Mouse (Mus musculus): ENCODE data around the gene Ssh2. TPM values are rescaled to one million over a fixed set of nuclear protein-coding genes. Genes with fewer than 3 reads are reported as not detected.

Gene Ssh2
- polyA plus RNA-seq, 1 experiment from 2014 or later: 10.2 TPM

DNA sequence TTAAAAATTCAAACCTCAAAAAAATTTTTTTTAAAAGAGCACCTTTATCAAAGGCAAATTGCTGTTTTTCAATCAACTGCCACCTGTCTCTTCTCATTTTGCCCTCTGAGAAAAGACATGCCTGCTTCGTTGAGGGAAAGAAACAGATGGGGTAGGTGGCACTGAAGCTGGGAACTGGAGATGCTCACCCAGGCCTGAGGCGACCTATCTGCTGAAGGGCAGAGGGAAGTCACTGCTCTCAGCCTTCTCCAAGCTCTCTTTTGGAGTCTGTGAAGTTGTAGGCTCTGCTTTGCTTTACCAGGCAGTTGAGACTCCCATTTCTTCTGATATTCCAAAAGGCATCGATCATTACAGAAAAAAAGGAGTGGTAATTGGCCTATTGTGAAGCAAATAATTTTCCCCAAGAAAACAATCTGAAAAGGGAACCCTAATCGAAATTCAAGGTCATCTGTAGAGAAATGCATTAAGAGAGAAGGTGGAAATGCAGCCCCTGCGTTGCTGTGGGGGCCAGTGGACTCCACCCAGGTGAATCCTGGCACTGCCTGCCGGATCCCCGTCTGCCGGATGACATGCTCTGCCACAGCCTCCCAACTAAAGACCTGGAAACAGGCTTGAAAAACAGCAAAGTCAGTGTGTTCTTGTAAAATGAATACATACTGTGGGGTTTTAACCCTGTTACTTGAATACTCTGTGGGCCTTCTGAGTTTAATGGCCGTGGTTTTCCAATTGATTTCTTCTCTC, 239.9 kb downstream of the Ssh2 start:
- Histone ChIP-seq H3K27ac (ENCODE audit: low read depth, low read length) (no peak overlapping the region), H3K9ac (ENCODE audit: low read depth, low read length) (no peak overlapping the region), H3K4me1 (ENCODE audit: control insufficient read depth, insufficient read depth, low read length) (no peaks in the 10 kb centered on the region), H3K36me3 (ENCODE audit: control insufficient read depth, insufficient read depth, low read length) (peaks cover 16% of the 10 kb centered on the region; the same call in 1 of the 2 replicates), H3K4me3 (ENCODE audit: low read length) (no peak overlapping the region), H3K27me3 (ENCODE audit: control insufficient read depth, insufficient read depth, low read length) (no peaks in the 10 kb centered on the region), H3K4me2 (replicated peaks; ENCODE audit: low read depth, low read length) (no peak overlapping the region), H3K9me3 (ENCODE audit: control insufficient read depth, low read length) (no peaks in the 10 kb centered on the region)
- WGBS: 85% methylated on average over 9 of the region's 9 CpGs
- ATAC-seq (ENCODE audit: low FRiP score, low TSS enrichment): no peak

DNA sequence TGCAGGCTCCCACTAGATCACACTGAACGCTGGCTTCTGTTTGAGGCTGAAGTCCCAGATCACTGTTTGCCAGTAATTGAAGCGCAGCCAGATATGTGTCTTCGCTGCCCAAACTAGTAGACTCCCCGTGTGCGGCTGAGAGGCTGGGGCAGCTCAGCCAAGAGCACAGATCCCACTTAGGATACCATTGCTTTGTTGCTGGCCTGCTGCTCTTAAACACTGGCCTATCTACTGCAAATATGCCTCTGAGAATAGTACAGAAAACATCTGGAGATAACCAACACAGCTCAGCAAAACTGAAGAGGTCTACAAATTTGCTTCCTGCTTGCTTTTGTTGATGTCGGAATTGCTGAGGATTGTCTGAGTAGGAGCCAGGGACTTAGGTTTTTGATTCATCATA, 240.8 kb downstream of the Ssh2 start:
- Histone ChIP-seq H3K9ac (ENCODE audit: low read depth, low read length) (no peak overlapping the region), H3K4me3 (ENCODE audit: low read length) (no peak overlapping the region), H3K4me2 (replicated peaks; ENCODE audit: low read depth, low read length) (no peak overlapping the region), H3K9me3 (ENCODE audit: control insufficient read depth, low read length) (no peaks in the 10 kb centered on the region), H3K27me3 (ENCODE audit: control insufficient read depth, insufficient read depth, low read length) (peaks cover 5% of the 10 kb centered on the region; the same call in 1 of the 2 replicates), H3K27ac (ENCODE audit: low read depth, low read length) (no peak overlapping the region), H3K4me1 (ENCODE audit: control insufficient read depth, insufficient read depth, low read length) (peaks cover 2% of the 10 kb centered on the region; the same call in 1 of the 2 replicates), H3K36me3 (ENCODE audit: control insufficient read depth, insufficient read depth, low read length) (peaks cover 13% of the 10 kb centered on the region; the same call in 1 of the 2 replicates)
- no peak for ATAC-seq (ENCODE audit: low FRiP score, low TSS enrichment)
- WGBS: 79% methylated on average over 6 of the region's 6 CpGs

DNA sequence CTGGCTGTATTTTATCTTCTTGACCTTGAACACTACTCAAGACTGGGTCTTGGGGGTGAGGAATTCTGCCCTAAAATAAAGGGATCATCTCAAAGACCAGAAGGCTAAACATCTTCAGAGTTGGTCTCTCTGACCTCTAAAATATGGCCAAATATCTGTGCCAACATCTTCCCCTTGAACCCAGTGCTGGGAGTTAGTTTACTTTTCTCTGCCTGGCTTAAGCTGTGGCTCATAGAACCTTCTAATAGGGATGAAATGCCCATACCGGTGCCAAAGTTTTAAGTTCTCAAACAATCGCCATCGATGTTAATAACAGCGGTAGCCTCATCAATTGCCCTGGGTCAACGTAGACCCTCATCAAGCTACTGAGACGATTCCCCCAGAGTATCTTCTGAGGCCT, 245.8 kb downstream of the Ssh2 start:
- H3K36me3 ChIP-seq (ENCODE audit: control insufficient read depth, insufficient read depth, low read length): no peaks in the 10 kb centered on the region
- H3K27ac ChIP-seq (ENCODE audit: low read depth, low read length): no peak overlapping the region
- peaks cover 35% of the 10 kb centered on the region for H3K27me3 ChIP-seq (ENCODE audit: control insufficient read depth, insufficient read depth, low read length)
- WGBS: 6% methylated on average over 6 of the region's 6 CpGs
- H3K9me3 ChIP-seq (ENCODE audit: control insufficient read depth, low read length): no peaks in the 10 kb centered on the region
- peak overlapping the region; percentile 46 for H3K4me3 ChIP-seq (ENCODE audit: low read length)
- peaks cover 11% of the 10 kb centered on the region; the same call in 1 of the 2 replicates for H3K4me1 ChIP-seq (ENCODE audit: control insufficient read depth, insufficient read depth, low read length)
- H3K9ac ChIP-seq (ENCODE audit: low read depth, low read length): peak overlapping the region; percentile 54
- ATAC-seq (ENCODE audit: low FRiP score, low TSS enrichment): no peak
- peak overlapping the region; percentile 96 for H3K4me2 ChIP-seq (replicated peaks; ENCODE audit: low read depth, low read length)

DNA sequence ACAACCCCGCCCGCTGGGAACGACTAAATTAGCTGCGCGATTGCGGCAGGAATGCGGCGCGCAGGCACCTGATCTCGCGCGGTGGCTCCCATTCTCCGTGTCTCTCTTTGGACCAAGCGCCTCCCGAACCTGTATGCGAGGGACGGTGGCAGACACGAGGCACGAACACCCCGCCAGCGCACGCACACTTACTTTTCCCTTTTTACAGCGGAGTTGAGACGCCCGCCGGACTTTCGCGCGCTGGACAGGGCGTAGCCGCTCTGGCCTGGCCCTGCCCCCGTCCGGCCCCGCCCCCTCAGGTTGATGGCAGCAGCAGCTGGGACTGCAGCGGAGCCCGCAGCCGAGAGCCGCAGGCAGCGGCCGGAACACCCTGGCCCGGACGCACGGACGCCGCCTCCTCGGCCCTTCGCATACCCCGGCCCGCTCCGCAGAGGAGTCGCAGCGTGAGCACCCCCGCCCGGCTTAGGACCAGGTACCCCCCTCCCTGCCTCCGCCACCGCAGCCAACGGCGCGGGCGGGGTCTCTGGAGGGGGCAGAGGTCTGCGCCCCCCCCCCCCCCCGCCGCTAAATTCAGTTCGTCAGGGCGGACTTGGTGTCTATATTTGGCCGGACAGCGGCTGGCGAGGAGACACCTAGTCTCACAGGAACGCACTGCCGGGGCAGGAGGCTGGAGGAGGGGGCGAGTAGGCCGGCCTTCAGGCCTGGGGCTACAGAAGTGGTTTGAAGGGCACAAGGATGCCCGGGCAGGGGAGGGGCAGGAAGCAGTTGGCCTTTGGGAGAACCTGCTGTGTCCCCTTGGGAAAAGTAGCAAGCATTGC, 246.4 kb downstream of the Ssh2 start, which contains the start of gene Coro6:
Coro6 (plus strand) TSS at position 129 of the 818 bp plus-strand sequence.
- peak; percentile 88 for ATAC-seq (ENCODE audit: low FRiP score, low TSS enrichment)
- no peaks in the 10 kb centered on the region for H3K36me3 ChIP-seq (ENCODE audit: control insufficient read depth, insufficient read depth, low read length)
- peaks cover 13% of the 10 kb centered on the region for H3K4me1 ChIP-seq (ENCODE audit: control insufficient read depth, insufficient read depth, low read length)
- peak within 1 kb of the TSS; percentile 46 for H3K4me3 ChIP-seq (ENCODE audit: low read length)
- H3K27ac ChIP-seq (ENCODE audit: low read depth, low read length): no peak within 1 kb of the TSS
- no peaks in the 10 kb centered on the region for H3K9me3 ChIP-seq (ENCODE audit: control insufficient read depth, low read length)
- WGBS: under 1% methylated on average over 59 of the region's 73 CpGs
- H3K4me2 ChIP-seq (replicated peaks; ENCODE audit: low read depth, low read length): peak within 1 kb of the TSS; percentile 96
- peak within 1 kb of the TSS; percentile 54 for H3K9ac ChIP-seq (ENCODE audit: low read depth, low read length)
- peaks cover 42% of the 10 kb centered on the region for H3K27me3 ChIP-seq (ENCODE audit: control insufficient read depth, insufficient read depth, low read length)

DNA sequence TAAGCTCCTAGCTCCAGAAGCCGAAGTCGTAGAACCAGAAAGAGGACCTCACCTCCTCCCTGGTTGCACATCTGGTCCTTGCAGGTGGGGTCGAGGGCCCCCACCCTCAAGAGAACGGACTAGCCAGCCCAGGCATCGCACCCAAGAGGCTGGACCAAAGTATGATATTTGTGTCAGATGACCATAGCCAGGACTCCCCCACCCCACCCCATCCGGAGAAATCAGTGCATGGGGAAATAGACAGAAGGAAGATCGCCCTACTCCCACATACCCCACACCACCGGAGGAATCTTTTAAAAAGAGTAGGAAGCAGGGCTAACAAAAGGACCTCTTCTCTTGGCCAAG, 247.0 kb downstream of the Ssh2 start:
- Histone ChIP-seq H3K4me2 (replicated peaks; ENCODE audit: low read depth, low read length) (peak overlapping the region; percentile 96), H3K9me3 (ENCODE audit: control insufficient read depth, low read length) (no peaks in the 10 kb centered on the region), H3K9ac (ENCODE audit: low read depth, low read length) (no peak overlapping the region), H3K4me3 (ENCODE audit: low read length) (peak overlapping the region; percentile 46; the same call in 1 of the 2 replicates), H3K27ac (ENCODE audit: low read depth, low read length) (no peak overlapping the region), H3K36me3 (ENCODE audit: control insufficient read depth, insufficient read depth, low read length) (no peaks in the 10 kb centered on the region), H3K4me1 (ENCODE audit: control insufficient read depth, insufficient read depth, low read length) (peaks cover 17% of the 10 kb centered on the region), H3K27me3 (ENCODE audit: control insufficient read depth, insufficient read depth, low read length) (peaks cover 48% of the 10 kb centered on the region)
- 36% methylated on average over 8 of the region's 8 CpGs for WGBS
- no peak for ATAC-seq (ENCODE audit: low FRiP score, low TSS enrichment)

DNA sequence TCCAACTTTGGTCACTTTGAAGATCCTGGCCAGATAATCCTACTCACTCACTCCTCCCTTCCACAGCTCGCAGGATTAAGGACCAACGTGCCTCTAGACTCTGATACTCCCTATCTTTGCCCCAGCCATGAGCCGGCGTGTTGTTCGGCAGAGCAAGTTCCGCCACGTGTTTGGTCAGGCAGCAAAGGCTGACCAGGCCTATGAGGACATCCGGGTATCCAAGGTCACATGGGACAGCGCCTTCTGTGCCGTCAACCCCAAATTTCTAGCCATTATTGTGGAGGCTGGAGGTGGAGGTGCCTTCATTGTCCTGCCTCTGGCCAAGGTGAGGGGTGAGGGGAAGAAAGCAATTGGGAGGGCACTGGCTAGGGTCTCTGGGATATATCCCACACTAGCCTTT, 247.7 kb downstream of the Ssh2 start:
- peaks cover 50% of the 10 kb centered on the region for H3K27me3 ChIP-seq (ENCODE audit: control insufficient read depth, insufficient read depth, low read length)
- H3K9me3 ChIP-seq (ENCODE audit: control insufficient read depth, low read length): no peaks in the 10 kb centered on the region
- H3K36me3 ChIP-seq (ENCODE audit: control insufficient read depth, insufficient read depth, low read length): no peaks in the 10 kb centered on the region
- peaks cover 17% of the 10 kb centered on the region for H3K4me1 ChIP-seq (ENCODE audit: control insufficient read depth, insufficient read depth, low read length)
- no peak overlapping the region for H3K27ac ChIP-seq (ENCODE audit: low read depth, low read length)
- 72% methylated on average over 10 of the region's 10 CpGs for WGBS
- H3K4me2 ChIP-seq (replicated peaks; ENCODE audit: low read depth, low read length): no peak overlapping the region
- ATAC-seq (ENCODE audit: low FRiP score, low TSS enrichment): no peak
- no peak overlapping the region for H3K4me3 ChIP-seq (ENCODE audit: low read length)
- no peak overlapping the region for H3K9ac ChIP-seq (ENCODE audit: low read depth, low read length)

DNA sequence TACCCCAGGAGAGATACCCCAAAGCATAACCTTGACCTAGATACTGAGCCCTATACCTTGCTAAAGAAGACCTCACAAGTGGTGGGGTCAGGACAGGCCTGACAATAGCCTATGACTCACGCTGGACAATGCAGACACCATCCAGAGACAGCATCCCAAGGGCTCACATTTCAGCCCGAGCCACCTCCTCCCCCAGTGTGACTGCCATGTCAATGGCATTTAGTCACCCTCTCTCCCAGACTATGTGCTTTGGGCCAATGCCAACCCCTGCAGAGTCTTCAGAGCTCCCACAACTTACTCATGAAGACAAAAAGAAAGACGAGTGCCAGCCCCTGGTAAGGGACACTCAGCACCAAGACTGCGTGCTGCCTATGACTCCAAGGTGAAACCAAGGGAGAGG, 248.6 kb downstream of the Ssh2 start:
- Histone ChIP-seq H3K27me3 (ENCODE audit: control insufficient read depth, insufficient read depth, low read length) (peaks cover 50% of the 10 kb centered on the region), H3K9ac (ENCODE audit: low read depth, low read length) (no peak overlapping the region), H3K36me3 (ENCODE audit: control insufficient read depth, insufficient read depth, low read length) (no peaks in the 10 kb centered on the region), H3K4me3 (ENCODE audit: low read length) (no peak overlapping the region), H3K4me2 (replicated peaks; ENCODE audit: low read depth, low read length) (no peak overlapping the region), H3K9me3 (ENCODE audit: control insufficient read depth, low read length) (no peaks in the 10 kb centered on the region), H3K27ac (ENCODE audit: low read depth, low read length) (no peak overlapping the region), H3K4me1 (ENCODE audit: control insufficient read depth, insufficient read depth, low read length) (peaks cover 17% of the 10 kb centered on the region)
- WGBS: 43% methylated on average over 4 of the region's 4 CpGs
- no peak for ATAC-seq (ENCODE audit: low FRiP score, low TSS enrichment)

DNA sequence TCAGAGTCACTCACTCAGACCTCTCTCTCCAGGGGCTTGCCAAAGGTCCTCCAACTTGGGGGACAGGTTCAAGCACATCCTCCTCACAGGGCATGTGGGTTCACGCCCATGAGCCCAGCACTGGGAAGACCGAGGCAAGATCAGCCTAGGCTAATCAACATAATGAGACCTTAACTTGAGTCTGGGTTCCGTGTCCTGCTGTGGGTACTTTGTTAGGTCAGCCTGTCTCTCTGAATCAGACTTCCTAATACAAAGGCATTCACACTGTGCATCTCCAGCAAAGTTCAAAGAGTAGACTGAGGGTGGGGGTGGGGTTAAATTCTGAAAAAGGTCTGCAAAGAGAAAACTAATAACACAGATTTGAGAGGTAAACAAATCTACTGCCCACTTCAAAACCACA, 249.0 kb downstream of the Ssh2 start:
- Histone ChIP-seq H3K9me3 (ENCODE audit: control insufficient read depth, low read length) (no peaks in the 10 kb centered on the region), H3K27me3 (ENCODE audit: control insufficient read depth, insufficient read depth, low read length) (peaks cover 50% of the 10 kb centered on the region), H3K36me3 (ENCODE audit: control insufficient read depth, insufficient read depth, low read length) (no peaks in the 10 kb centered on the region), H3K4me2 (replicated peaks; ENCODE audit: low read depth, low read length) (no peak overlapping the region), H3K4me3 (ENCODE audit: low read length) (no peak overlapping the region), H3K27ac (ENCODE audit: low read depth, low read length) (no peak overlapping the region), H3K9ac (ENCODE audit: low read depth, low read length) (no peak overlapping the region), H3K4me1 (ENCODE audit: control insufficient read depth, insufficient read depth, low read length) (peaks cover 17% of the 10 kb centered on the region)
- no peak for ATAC-seq (ENCODE audit: low FRiP score, low TSS enrichment)
- 62% methylated on average over 3 of the region's 3 CpGs for WGBS

DNA sequence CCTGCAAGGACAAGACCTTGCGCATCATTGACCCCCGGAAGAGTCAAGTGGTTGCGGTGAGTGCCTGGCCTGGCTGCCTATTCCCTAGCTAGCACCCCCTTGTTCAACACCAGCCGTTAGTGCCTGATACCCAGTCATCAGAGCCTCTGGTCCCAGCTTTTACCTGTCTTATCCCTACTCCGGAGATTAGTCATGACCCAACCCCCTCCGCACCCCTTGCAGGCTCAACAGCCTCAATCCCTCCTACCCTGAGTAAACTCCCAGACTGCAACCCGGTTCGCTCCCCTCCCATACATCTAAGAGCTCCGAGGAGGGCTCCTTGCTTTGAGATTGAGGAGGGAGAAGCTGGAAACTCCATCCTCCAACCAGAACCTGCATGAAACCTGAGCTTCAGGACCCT, 250.5 kb downstream of the Ssh2 start:
- H3K27ac ChIP-seq (ENCODE audit: low read depth, low read length): no peak overlapping the region
- H3K4me2 ChIP-seq (replicated peaks; ENCODE audit: low read depth, low read length): peak overlapping the region; percentile 25; the same call in 1 of the 2 replicates
- no peak for ATAC-seq (ENCODE audit: low FRiP score, low TSS enrichment)
- WGBS: 31% methylated on average over 9 of the region's 9 CpGs
- no peak overlapping the region for H3K4me3 ChIP-seq (ENCODE audit: low read length)
- H3K27me3 ChIP-seq (ENCODE audit: control insufficient read depth, insufficient read depth, low read length): peaks cover 46% of the 10 kb centered on the region
- peaks cover 17% of the 10 kb centered on the region for H3K4me1 ChIP-seq (ENCODE audit: control insufficient read depth, insufficient read depth, low read length)
- no peaks in the 10 kb centered on the region for H3K9me3 ChIP-seq (ENCODE audit: control insufficient read depth, low read length)
- H3K36me3 ChIP-seq (ENCODE audit: control insufficient read depth, insufficient read depth, low read length): peaks cover 8% of the 10 kb centered on the region; the same call in 1 of the 2 replicates
- H3K9ac ChIP-seq (ENCODE audit: low read depth, low read length): no peak overlapping the region

Measured in kidney, embryonic 14.5 days (tissue).